Mouse (Mus musculus) liver, postnatal 0 days (tissue): Measurements from ENCODE around the gene Sh2d1a. TPM values are rescaled to one million over a fixed set of nuclear protein-coding genes. Genes with fewer than 3 reads are reported as not detected.
A peak's percentile ranks its signal among the peaks of the same experiment; 100 is the strongest.

Source experiments
- ATAC-seq: fragments of 200-750 bp; cut with Nextera tagmentation; 2 replicates; pipeline ENCODE4 v1.8.0; 2017; ENCODE audit warnings: mild to moderate bottlenecking, moderate library complexity
- DNase-seq: peaks from one replicate; pipeline ENCODE4 v3.0.0-alpha.2; 2016
- H3K27ac ChIP-seq: fragments of 300-500 bp; sonication (generic); 2 replicates; pipeline ENCODE4 v1.5.1; 2014; ENCODE audit warnings: antibody characterized with exemption, moderate library complexity, mild to moderate bottlenecking, low read depth
- H3K27me3 ChIP-seq: fragments of 300-500 bp; sonication (generic); 2 replicates; pipeline ENCODE4 v1.6.1; 2014; ENCODE audit warnings: low read length, control low read depth, mixed read lengths; ENCODE audit not compliant: insufficient read depth
- H3K36me3 ChIP-seq: fragments of 300-500 bp; sonication (generic); replicated peaks from 2 replicates; pipeline ENCODE4 v1.6.1; 2014; ENCODE audit warnings: mild to moderate bottlenecking, control low read depth, low read length, moderate library complexity, mixed read lengths; ENCODE audit not compliant: insufficient read depth
- H3K4me1 ChIP-seq: fragments of 300-500 bp; sonication (generic); 2 replicates; pipeline ENCODE4 v1.6.1; 2014; ENCODE audit warnings: antibody characterized with exemption, mild to moderate bottlenecking, control low read depth; ENCODE audit not compliant: insufficient read depth
- H3K4me2 ChIP-seq: fragments of 300-500 bp; sonication (generic); 2 replicates; pipeline ENCODE4 v1.6.1; 2014; ENCODE audit warnings: low read depth, mild to moderate bottlenecking, low read length, moderate library complexity, mixed read lengths
- H3K4me3 ChIP-seq: fragments of 300-500 bp; sonication (generic); 2 replicates; pipeline ENCODE4 v1.5.1; 2014; ENCODE audit warnings: low read depth, low read length
- H3K9ac ChIP-seq: fragments of 300-500 bp; sonication (generic); replicated peaks from 2 replicates; pipeline ENCODE4 v1.6.1; 2014; ENCODE audit warnings: mild to moderate bottlenecking, moderate library complexity
- H3K9me3 ChIP-seq: fragments of 300-500 bp; sonication (generic); 2 replicates; pipeline ENCODE4 v1.6.1; 2016; ENCODE audit warnings: mild to moderate bottlenecking, control low read depth, low read length, mixed read lengths
- CTCF ChIP-seq: sonication (generic); IDR thresholded peaks from 2 replicates; pipeline ENCODE4 v1.5.1; 2016; ENCODE audit warnings: antibody characterized with exemption, low read depth
- EP300 ChIP-seq: IDR thresholded peaks from 2 replicates; pipeline ENCODE4 v1.6.1; 2016; ENCODE audit warnings: antibody characterized with exemption, low read depth, mild to moderate bottlenecking
- WGBS: fragments of 180-500 bp; shearing (Covaris S2); extraction: QIAGEN DNeasy Blood & Tissue Kit; methylation state at CpG from one replicate; pipeline ENCODE4 v1.1.7; 2014; ENCODE audit not compliant: insufficient replicate concordance; 5-methylcytosine and 5-hydroxymethylcytosine counted together
- polyA plus RNA-seq: library from polyadenylated mRNA; unstranded; fragments of >200 nt; fragmentation: Nextera tagmentation; extraction: Ambion mirVana; gene quantifications from 2 replicates; pipeline ENCODE4 v1.2.1, GENCODE M21; 2015

Sh2d1a gene
- polyA plus RNA-seq, 1 experiment from 2014 or later: not detected

- DNase-seq (no peak), ATAC-seq (no peak)
- Histone ChIP-seq H3K4me2 (no peak overlapping the region), H3K4me1 (no peaks in the 10 kb centered on the region), H3K27me3 (no peaks in the 10 kb centered on the region), H3K4me3 (no peak overlapping the region), H3K27ac (no peak overlapping the region), H3K9ac (no peak overlapping the region), H3K36me3 (no peaks in the 10 kb centered on the region), H3K9me3 (no peaks in the 10 kb centered on the region)
- WGBS: 68% methylated on average over 2 of the region's 2 CpGs
- no peak for TF ChIP-seq EP300
- TF ChIP-seq CTCF: no peak
Observed at GRCm38 (mm10) chrX:42511105-42511504, 8.9 kb downstream of the Sh2d1a start.

GRCm38 (mm10) chrX:42512567-42512966 is 10.3 kb downstream of the Sh2d1a start:
- Histone ChIP-seq H3K9me3 (no peaks in the 10 kb centered on the region), H3K36me3 (no peaks in the 10 kb centered on the region), H3K4me2 (no peak overlapping the region), H3K27me3 (no peaks in the 10 kb centered on the region), H3K4me3 (no peak overlapping the region), H3K9ac (no peak overlapping the region), H3K4me1 (no peaks in the 10 kb centered on the region), H3K27ac (no peak overlapping the region)
- DNase-seq: no peak
- ATAC-seq: no peak
- TF ChIP-seq EP300 (no peak), CTCF (peak; percentile 46)

GRCm38 (mm10) chrX:42522868-42523267 is 20.6 kb downstream of the Sh2d1a start:
- H3K9me3 ChIP-seq: no peaks in the 10 kb centered on the region
- WGBS: 81% methylated on average over 2 of the region's 2 CpGs
- no peak overlapping the region for H3K4me2 ChIP-seq
- no peaks in the 10 kb centered on the region for H3K36me3 ChIP-seq
- H3K27me3 ChIP-seq: no peaks in the 10 kb centered on the region
- no peak overlapping the region for H3K27ac ChIP-seq
- H3K4me3 ChIP-seq: no peak overlapping the region
- TF ChIP-seq CTCF: no peak
- no peak for TF ChIP-seq EP300
- no peak for ATAC-seq
- H3K9ac ChIP-seq: no peak overlapping the region
- no peak for DNase-seq
- H3K4me1 ChIP-seq: no peaks in the 10 kb centered on the region

GRCm38 (mm10) chrX:42530703-42531102 is 28.4 kb downstream of the Sh2d1a start:
- Histone ChIP-seq H3K4me1 (no peaks in the 10 kb centered on the region), H3K9ac (no peak overlapping the region), H3K4me2 (no peak overlapping the region), H3K27me3 (no peaks in the 10 kb centered on the region), H3K4me3 (no peak overlapping the region), H3K27ac (no peak overlapping the region), H3K36me3 (no peaks in the 10 kb centered on the region), H3K9me3 (no peaks in the 10 kb centered on the region)
- WGBS: 76% methylated on average over 4 of the region's 4 CpGs
- DNase-seq (no peak), ATAC-seq (no peak)
- TF ChIP-seq EP300 (no peak), CTCF (no peak)

- DNase-seq: no peak
- no peak for ATAC-seq
- Histone ChIP-seq H3K4me1 (no peaks in the 10 kb centered on the region), H3K4me2 (peak overlapping the region; percentile 63), H3K9ac (no peak overlapping the region), H3K27ac (no peak overlapping the region), H3K36me3 (no peaks in the 10 kb centered on the region), H3K9me3 (no peaks in the 10 kb centered on the region), H3K4me3 (peak overlapping the region; percentile 30; the same call in 1 of the 2 replicates), H3K27me3 (no peaks in the 10 kb centered on the region)
- TF ChIP-seq CTCF (no peak), EP300 (no peak)
- 33% methylated on average over 3 of the region's 3 CpGs for WGBS
Observed at GRCm38 (mm10) chrX:42540030-42540755, 37.9 kb downstream of the Sh2d1a start.

GRCm38 (mm10) chrX:42540756-42541053 is 38.5 kb downstream of the Sh2d1a start:
- Histone ChIP-seq H3K4me1 (no peaks in the 10 kb centered on the region), H3K9me3 (no peaks in the 10 kb centered on the region), H3K9ac (no peak overlapping the region), H3K4me3 (peak overlapping the region; percentile 30; the same call in 1 of the 2 replicates), H3K4me2 (peak overlapping the region; percentile 63), H3K36me3 (no peaks in the 10 kb centered on the region), H3K27ac (no peak overlapping the region), H3K27me3 (no peaks in the 10 kb centered on the region)
- ATAC-seq: no peak
- WGBS: 26% methylated on average over 5 of the region's 5 CpGs
- DNase-seq: peak; percentile 64
- TF ChIP-seq EP300 (no peak), CTCF (peak; percentile 77)
